9 mouse cellular contexts compared by ENCODE assay signal in genomic region chr2:57111791-57112538, GRCm38 (mm10). TPM values are rescaled to one million over a fixed set of nuclear protein-coding genes. Genes with fewer than 3 reads are reported as not detected.
DNase-seq lines count a peak whose midpoint lies in the region; ATAC-seq and TF ChIP-seq lines count a peak whose summit lies in the region.
"Had no signal": no experiment of that assay in that cellular context is flagged by ENCODE, and none has a peak within 500 bp of the region (broad histone marks: within the 10 kb centered on the region; RNA-seq: fewer than 3 reads in every experiment).

No protein-coding gene starts in this region.

- H3K27ac ChIP-seq in lung, embryonic 14.5 days (ENCODE audit: low read depth) = no peak overlapping the region
- H3K27ac ChIP-seq in forebrain, embryonic 13.5 days = no peak overlapping the region
- no peak overlapping the region for H3K27ac ChIP-seq in intestine, postnatal 0 days (ENCODE audit: low read depth, low read length)
- no peak overlapping the region for H3K27ac ChIP-seq in neural tube, embryonic 14.5 days (ENCODE audit: low read depth, low read length)

- TF ChIP-seq CTCF in lung, embryonic 14.5 days (IDR thresholded peaks at IDR 0.05; ENCODE audit: low read depth) = no peak
- no peak for TF ChIP-seq CTCF in intestine, postnatal 0 days (IDR thresholded peaks at IDR 0.05; ENCODE audit: low read depth)

- WGBS in lung, embryonic 14.5 days = 10% methylated on average over 38 of the region's 38 CpGs
- 11% methylated on average over 38 of the region's 38 CpGs for WGBS in forebrain, embryonic 13.5 days
- WGBS in intestine, postnatal 0 days = 31% methylated on average over 38 of the region's 38 CpGs
- 4% methylated on average over 38 of the region's 38 CpGs for WGBS in neural tube, embryonic 14.5 days

- no peak for ATAC-seq in lung, embryonic 14.5 days (ENCODE audit: insufficient read depth)
- no peak for ATAC-seq in forebrain, embryonic 13.5 days
- no peak for ATAC-seq in intestine, postnatal 0 days
- no peak for ATAC-seq in neural tube, embryonic 14.5 days (ENCODE audit: low read depth)

- 0 out of 2 replicates have a peak, but pooled peaks cover 3% of the 10 kb centered on the region for H3K4me1 ChIP-seq in lung, embryonic 14.5 days (ENCODE audit: insufficient read depth)
- H3K4me1 ChIP-seq in forebrain, embryonic 13.5 days = peaks cover 55% of the 10 kb centered on the region
- peaks cover 7% of the 10 kb centered on the region; the same call in 1 of the 2 replicates for H3K4me1 ChIP-seq in intestine, postnatal 0 days (replicated peaks; ENCODE audit: control insufficient read depth, insufficient read depth, low read length)
- H3K4me1 ChIP-seq in neural tube, embryonic 14.5 days (ENCODE audit: control insufficient read depth, insufficient read depth, low read length) = peaks cover 7% of the 10 kb centered on the region; the same call in 1 of the 2 replicates

- peaks cover 69% of the 10 kb centered on the region for H3K27me3 ChIP-seq in lung, embryonic 14.5 days (ENCODE audit: insufficient read depth, low read length)
- peaks cover 66% of the 10 kb centered on the region for H3K27me3 ChIP-seq in forebrain, embryonic 13.5 days
- H3K27me3 ChIP-seq in intestine, postnatal 0 days (replicated peaks; ENCODE audit: control insufficient read depth, insufficient read depth, low read length) = peaks cover 61% of the 10 kb centered on the region
- peaks cover 53% of the 10 kb centered on the region for H3K27me3 ChIP-seq in neural tube, embryonic 14.5 days (ENCODE audit: control insufficient read depth, insufficient read depth, low read length)

- no peak overlapping the region for H3K9ac ChIP-seq in lung, embryonic 14.5 days
- H3K9ac ChIP-seq in forebrain, embryonic 13.5 days = no peak overlapping the region; the same call in 1 of the 2 replicates
- no peak overlapping the region for H3K9ac ChIP-seq in intestine, postnatal 0 days (ENCODE audit: low read depth, low read length)
- H3K9ac ChIP-seq in neural tube, embryonic 14.5 days (replicated peaks; ENCODE audit: low read depth, low read length) = no peak overlapping the region

- H3K9me3 ChIP-seq in lung, embryonic 14.5 days (ENCODE audit: low read depth, low read length) = peaks cover 3% of the 10 kb centered on the region; the same call in 1 of the 2 replicates
- no peaks in the 10 kb centered on the region; the same call in 1 of the 2 replicates for H3K9me3 ChIP-seq in forebrain, embryonic 13.5 days (replicated peaks)
- H3K9me3 ChIP-seq in intestine, postnatal 0 days (ENCODE audit: control insufficient read depth) = no peaks in the 10 kb centered on the region
- no peaks in the 10 kb centered on the region for H3K9me3 ChIP-seq in neural tube, embryonic 14.5 days (ENCODE audit: control insufficient read depth, low read length)

- no peak for DNase-seq in lung, embryonic 14.5 days
- no peak for DNase-seq in lung, postnatal 4 days
- no peak for DNase-seq in layer of hippocampus, postnatal 25 days (ENCODE audit: extremely low spot score in 1 of 2, low spot score in 1 of 2)
- no peak for DNase-seq in right cerebral cortex, postnatal 10 days (ENCODE audit: low spot score in 2 of 2)
- no peak for DNase-seq in urinary bladder, adult 18-20 months (ENCODE audit: low spot score in 2 of 2)
- DNase-seq: cerebellum, adult 11 months had no signal

- H3K4me3 ChIP-seq in lung, embryonic 14.5 days (ENCODE audit: low read depth, low read length) = peak overlapping the region; percentile 7; the same call in 1 of the 2 replicates
- peak overlapping the region; percentile 81 for H3K4me3 ChIP-seq in forebrain, embryonic 13.5 days
- peak overlapping the region; percentile 12; the same call in 1 of the 2 replicates for H3K4me3 ChIP-seq in intestine, postnatal 0 days (ENCODE audit: low read depth, low read length)
- H3K4me3 ChIP-seq in neural tube, embryonic 14.5 days (ENCODE audit: low read depth, low read length) = peak overlapping the region; percentile 8

- H3K36me3 ChIP-seq in lung, embryonic 14.5 days (ENCODE audit: insufficient read depth) = no peaks in the 10 kb centered on the region
- no peaks in the 10 kb centered on the region for H3K36me3 ChIP-seq in forebrain, embryonic 13.5 days (ENCODE audit: poor library complexity, severe bottlenecking)
- H3K36me3 ChIP-seq in intestine, postnatal 0 days (ENCODE audit: control insufficient read depth, insufficient read depth) = no peaks in the 10 kb centered on the region
- H3K36me3 ChIP-seq in neural tube, embryonic 14.5 days (ENCODE audit: control insufficient read depth, insufficient read depth, low read length) = no peaks in the 10 kb centered on the region

- H3K4me2 ChIP-seq in lung, embryonic 14.5 days = no peak overlapping the region
- peak overlapping the region; percentile 100 for H3K4me2 ChIP-seq in forebrain, embryonic 13.5 days
- H3K4me2 ChIP-seq in intestine, postnatal 0 days (replicated peaks; ENCODE audit: low read depth) = 0 out of 2 replicates have a peak overlapping the region, but pooled peaks have one; percentile 9
- peak overlapping the region; percentile 11; the same call in 1 of the 2 replicates for H3K4me2 ChIP-seq in neural tube, embryonic 14.5 days (ENCODE audit: low read depth, low read length)

RNA-seq across cellular contexts. Expression of gene Nr4a2, which starts 11.8 kb away (rescaled TPM):
- 5.1 and 5.9 TPM in 2 replicates for polyA plus RNA-seq in lung, embryonic 14.5 days (2014; fragmentation: Nextera tagmentation; extraction: Ambion mirVana)
- 14.2 and 20.7 TPM in 2 replicates for polyA plus RNA-seq in forebrain, embryonic 13.5 days (2015; fragmentation: Nextera tagmentation; extraction: Ambion mirVana)
- 1.3 and 1.7 TPM in 2 replicates for polyA plus RNA-seq in intestine, postnatal 0 days (2015; fragmentation: Nextera tagmentation; extraction: Ambion mirVana)
- polyA plus RNA-seq in neural tube, embryonic 14.5 days (2014; fragmentation: Nextera tagmentation; extraction: Ambion mirVana) = 24.7 and 25.6 TPM in 2 replicates
- total RNA-seq in layer of hippocampus, postnatal 25 days (2021) = 10 to 100 TPM; 51.6 to 55.1 TPM

Comparison
In these comparisons a context has a peak if more than half of its experiments do, and no peak if none do; other contexts are left out.
1. H3K4me3 ChIP-seq: peak in every context shown above with its lines; median percentile 81 in forebrain, embryonic 13.5 days; 12 in intestine, postnatal 0 days; 8 in neural tube, embryonic 14.5 days; 7 in lung, embryonic 14.5 days.